Mouse (Mus musculus) CH12.LX (cell line): ENCODE results near the gene Ece1.

Source experiments
- EP300 ChIP-seq: IDR thresholded peaks from 2 replicates; pipeline ENCODE4 v1.6.1; 2011; ENCODE audit warnings: low read length, improper control_type of control experiment
- UBTF ChIP-seq: IDR thresholded peaks from 2 replicates; pipeline ENCODE4 v1.6.1; 2012; ENCODE audit warnings: low read depth, mild to moderate bottlenecking, inconsistent platforms, low read length, improper control_type of control experiment, moderate library complexity

DNA sequence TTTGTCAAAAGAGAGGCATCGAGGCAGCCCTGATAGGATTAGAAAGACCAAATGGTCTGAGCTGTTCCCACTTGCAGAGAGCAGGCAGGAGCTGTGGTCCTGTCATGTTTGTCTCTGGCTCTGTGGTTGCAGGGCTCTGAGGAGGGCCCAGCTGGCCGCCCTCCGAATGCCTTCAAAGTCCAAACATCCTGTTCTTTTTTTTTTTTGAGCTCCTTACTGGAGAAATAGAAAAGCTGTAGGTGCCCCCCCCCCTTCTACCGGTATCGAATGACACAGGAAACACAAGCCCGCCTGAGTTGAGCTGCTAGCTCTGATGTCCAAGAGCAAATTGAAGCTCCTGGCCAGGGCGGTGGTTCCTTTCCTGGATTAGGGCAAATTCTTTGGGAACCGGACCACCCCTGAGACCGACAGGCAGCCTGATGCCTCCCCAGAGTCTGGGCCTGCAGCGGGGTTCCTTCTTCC is 58.5 kb downstream of the Ece1 start:
- TF ChIP-seq UBTF (no peak), EP300 (no peak)
